Mouse (Mus musculus): ENCODE data around the gene Gm28042.
A peak's percentile ranks its signal among the peaks of the same experiment; 100 is the strongest.

Gm28042 gene

GRCm38 (mm10) chr2:120026984-120027949 is at the start of gene Gm28042, which contains the start of gene Jmjd7:
Gene Gm28042, plus strand, starts transcription at chr2:120027493.
Gene Jmjd7, plus strand, starts transcription at chr2:120027483.
- peak; percentile 76 for DNase-seq (ENCODE audit: low read depth, low spot score)

- DNase-seq (ENCODE audit: low read depth, low spot score), result no peak
Observed at GRCm38 (mm10) chr2:119980343-119980986, 46.8 kb upstream of the Gm28042 start.

DNA sequence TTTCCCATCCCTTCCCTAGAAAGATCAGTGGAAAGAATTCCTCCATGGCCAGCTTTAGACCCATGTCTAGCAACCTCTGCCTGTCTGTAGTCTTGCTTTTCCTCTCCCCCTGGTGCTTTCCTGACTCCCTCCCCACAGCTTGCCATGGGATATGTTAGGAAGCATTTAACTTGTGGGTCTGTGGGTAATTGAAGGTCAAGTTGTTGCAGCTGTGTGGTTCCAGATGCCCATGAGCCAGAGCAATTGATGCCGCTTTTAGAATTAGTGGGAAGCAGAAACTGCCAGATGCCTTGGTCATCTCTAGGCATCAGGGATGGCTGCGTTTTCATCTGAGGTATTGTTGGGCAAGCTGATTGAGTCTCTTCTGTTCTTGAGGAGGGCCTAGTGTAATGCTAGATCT is 45.7 kb upstream of the Gm28042 start:
- no peak for DNase-seq (ENCODE audit: low read depth, low spot score)

- DNase-seq (ENCODE audit: low read depth, low spot score), result no peak
Observed at GRCm38 (mm10) chr2:119985871-119986270, 41.4 kb upstream of the Gm28042 start.

DNA sequence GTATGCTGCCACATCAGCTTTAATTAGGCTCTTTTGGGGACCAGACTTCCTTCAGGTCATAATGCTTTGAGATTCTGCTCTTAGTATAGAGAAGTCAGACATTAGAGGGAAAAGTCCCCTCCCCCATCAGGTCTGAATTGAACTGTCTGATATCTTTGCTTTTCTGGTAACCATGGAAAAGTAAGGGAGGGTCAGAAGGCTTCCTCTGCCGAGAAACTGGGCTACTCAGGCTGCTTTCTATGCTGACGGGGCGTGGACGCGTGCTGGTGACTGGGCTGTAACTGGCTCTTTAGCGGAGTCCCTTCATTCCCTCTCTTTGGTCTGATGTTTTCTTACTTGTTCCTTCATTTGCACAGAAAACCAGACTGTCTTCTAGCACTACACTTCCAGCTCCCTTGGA is 40.9 kb upstream of the Gm28042 start:
- DNase-seq (ENCODE audit: low read depth, low spot score), result no peak

- no peak for DNase-seq (ENCODE audit: low read depth, low spot score)
Observed at GRCm38 (mm10) chr2:119987441-119987840, 39.9 kb upstream of the Gm28042 start.

DNA sequence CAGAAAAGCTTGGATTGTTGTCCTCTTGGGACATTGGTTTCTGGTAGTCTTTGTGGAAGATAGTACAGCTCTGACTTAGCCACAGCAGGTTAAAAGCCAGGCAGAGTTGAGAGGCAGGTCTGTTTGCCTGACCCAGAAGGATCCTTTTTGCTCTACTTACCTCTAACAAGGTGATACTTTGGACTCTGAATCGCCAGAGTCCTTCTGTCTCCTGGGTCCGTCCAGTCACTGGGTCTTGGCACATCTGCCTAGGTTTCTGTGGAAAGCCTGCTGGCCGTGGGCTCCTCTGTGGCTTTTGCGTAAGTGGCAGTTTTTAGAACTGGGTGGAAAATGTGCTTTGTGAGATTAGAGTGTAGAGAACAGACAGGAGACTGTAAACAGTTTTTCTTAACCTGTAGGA is 38.3 kb upstream of the Gm28042 start:
- no peak for DNase-seq (ENCODE audit: low read depth, low spot score)

DNA sequence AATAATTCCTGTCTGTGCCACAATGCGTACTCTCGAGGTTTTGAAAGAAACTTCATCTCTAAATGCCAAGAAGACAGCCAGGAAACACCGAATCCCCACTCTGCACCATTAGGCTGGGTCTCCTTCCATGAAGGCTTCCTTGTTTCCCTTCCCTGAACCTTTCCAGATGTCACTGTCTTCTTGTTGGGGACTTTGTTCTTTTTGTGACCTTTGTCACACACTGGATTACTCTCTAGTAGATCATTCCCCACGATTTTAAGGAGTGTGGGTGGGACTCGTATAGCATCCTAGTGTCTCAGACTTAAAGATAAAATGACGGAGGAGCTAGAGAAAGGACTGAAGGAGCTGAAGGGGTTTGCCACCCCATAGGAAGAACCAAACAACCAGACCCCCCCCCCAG is 36.4 kb upstream of the Gm28042 start:
- no peak for DNase-seq (ENCODE audit: low read depth, low spot score)

DNA sequence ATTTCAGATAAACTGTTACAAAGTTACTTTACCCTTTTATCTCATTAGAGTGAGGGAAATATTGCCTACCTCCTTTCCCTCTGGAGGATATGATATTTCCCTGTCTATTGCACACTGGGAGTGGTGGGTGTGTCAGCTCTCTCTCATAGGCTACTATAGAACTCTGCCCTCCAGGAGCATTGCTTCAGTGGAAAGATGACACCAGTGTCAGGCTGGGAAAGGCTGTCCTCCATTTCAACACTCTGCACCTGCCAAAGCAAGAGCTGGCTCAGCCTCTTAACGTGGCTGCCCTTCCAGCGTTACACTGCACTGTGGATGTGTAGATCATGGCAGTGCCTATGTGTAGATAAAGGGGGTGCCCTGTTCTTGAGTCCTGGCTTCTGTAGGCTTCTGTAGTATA is 34.9 kb upstream of the Gm28042 start:
- no peak for DNase-seq (ENCODE audit: low read depth, low spot score)

GRCm38 (mm10) chr2:119993515-119993914 is 33.8 kb upstream of the Gm28042 start:
- DNase-seq (ENCODE audit: low read depth, low spot score), result no peak

DNA sequence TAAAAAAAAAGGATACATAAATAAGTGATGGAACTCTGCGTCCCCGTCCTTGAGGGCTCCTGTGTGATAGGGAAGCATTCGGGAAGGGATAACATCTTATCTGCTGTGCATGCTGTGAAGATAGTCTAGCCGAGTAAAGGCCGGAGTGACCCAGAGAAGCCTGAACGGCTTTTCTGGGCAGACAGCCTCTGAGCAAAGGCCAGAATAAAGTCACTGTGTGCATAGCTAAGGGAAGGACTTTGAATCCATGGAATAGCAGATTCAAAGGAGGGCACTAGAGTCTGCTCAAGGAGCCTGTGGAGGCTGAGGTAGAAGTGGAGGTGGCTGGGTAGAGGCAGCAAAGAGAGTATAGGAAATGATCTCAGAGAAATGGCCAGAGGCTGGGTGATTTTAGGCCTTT is 32.5 kb upstream of the Gm28042 start:
- DNase-seq (ENCODE audit: low read depth, low spot score), result no peak

DNA sequence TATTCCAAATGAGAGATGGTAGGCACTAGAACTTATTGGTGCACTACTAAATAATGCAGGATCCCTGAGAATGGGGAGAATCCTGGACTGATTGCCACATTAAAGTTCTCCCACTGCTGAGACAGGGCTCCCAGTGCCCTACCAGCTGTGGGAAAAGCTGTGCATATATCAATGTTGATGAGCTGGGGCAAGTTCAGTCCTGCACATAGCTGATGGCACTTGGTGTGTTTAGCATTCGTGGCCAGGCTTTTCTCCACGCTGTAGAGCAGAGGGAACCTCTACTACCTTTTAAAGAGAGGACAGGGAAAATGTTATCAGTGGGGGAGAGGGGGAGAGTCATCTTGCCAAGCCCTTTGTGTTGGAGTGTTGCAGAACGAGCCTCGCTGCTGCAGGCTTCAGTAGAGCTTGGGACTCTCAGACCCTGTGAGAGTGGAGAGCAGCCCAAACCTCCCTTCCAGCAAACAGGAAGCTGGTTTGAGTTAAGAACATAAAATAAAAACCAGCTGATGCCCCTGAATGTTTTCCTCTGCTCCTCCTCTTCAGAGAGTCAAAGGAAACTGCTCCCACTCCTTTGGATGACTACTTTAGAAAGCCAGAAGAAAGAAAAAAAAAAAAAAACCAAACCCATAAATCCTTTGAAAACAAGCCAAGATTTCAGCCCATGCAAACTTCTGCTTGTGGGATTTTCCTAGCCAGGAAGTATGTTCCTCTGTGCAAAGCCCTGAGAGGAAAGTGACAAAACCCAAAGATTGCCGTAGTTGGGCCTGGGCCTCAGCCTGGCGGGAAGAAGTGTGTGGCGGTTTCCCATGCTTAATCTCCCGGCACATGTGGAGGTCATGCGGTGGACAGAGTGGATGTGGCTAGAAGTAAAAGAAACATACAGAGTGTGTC is 31.7 kb upstream of the Gm28042 start:
- peak; percentile 57 for DNase-seq (ENCODE audit: low read depth, low spot score)

GRCm38 (mm10) chr2:119997354-119997753 is 29.9 kb upstream of the Gm28042 start:
- no peak for DNase-seq (ENCODE audit: low read depth, low spot score)

DNA sequence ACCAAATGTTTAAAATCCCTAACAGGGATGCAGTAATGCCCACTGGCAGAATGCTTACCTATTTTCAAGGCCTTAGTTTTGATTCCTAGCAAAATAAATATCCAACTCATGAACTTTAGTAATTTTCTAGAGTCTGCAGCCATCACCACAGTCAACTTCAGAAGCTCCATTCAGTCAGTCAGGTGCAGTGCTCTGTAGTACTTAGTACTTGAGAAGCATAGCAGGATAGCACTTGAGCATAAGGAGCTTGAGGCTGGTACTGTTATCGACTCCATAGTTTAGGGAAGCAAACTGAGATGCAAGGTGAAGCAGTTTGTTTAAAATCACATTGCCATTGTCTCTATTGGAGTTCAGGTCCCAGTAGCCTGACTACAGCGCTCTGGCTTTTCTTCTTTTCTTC is 27.6 kb upstream of the Gm28042 start:
- DNase-seq (ENCODE audit: low read depth, low spot score), result no peak

DNA sequence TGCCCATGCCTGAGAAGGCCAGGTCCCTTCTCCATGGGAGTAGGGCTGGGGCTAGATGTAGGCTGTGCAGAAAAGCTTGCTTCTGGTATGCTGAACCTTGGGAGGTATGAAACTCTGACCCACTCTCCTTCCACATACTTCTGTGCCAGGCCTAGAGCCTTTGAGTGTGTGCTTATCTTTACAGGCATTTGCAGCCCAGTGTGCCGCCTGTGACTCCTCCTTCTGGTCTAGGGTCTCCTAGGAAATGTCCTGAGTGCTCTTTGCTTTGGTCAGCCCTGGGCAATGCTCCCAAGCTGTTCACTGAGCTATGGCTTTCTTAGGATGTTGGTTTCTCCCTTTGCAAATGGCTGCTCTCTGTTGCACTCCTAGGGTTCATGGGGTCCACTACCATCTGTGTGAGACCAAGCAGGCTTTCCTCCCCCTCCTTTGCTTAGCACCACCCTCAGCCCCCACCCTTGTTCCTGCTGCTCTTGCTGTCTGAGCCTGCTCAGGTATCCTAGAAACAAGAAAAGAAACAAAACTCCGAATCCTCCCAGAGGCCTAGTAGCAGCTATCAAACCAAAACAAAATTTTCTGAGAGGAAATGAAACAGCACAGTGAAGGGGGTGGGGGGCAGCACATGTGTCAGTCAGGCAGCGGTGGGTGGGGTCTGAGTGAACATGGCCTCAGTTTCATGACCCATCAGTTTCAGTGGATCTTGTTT is 26.3 kb upstream of the Gm28042 start:
- no peak for DNase-seq (ENCODE audit: low read depth, low spot score)

DNA sequence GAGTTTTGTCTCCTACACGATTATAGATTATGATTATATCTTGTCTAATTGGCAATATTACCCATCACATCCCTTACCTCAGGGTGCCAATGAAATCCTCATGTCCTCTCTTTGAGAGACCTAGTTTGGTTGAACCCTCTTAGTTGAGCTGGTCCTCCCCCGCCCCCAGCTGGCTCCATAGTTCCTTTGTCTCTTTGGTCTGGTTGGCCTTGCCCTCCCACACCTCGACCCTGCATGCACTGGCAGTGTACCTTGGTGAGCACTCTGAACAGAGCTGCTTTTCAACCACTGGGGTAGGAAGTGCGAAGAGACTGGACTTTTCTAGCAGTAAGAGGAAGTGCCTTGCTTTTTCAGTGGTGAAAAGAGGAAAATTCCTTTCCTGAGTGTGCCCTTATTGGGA is 25.3 kb upstream of the Gm28042 start:
- no peak for DNase-seq (ENCODE audit: low read depth, low spot score)

GRCm38 (mm10) chr2:120003970-120004369 is 23.3 kb upstream of the Gm28042 start:
- DNase-seq (ENCODE audit: low read depth, low spot score), result no peak

DNA sequence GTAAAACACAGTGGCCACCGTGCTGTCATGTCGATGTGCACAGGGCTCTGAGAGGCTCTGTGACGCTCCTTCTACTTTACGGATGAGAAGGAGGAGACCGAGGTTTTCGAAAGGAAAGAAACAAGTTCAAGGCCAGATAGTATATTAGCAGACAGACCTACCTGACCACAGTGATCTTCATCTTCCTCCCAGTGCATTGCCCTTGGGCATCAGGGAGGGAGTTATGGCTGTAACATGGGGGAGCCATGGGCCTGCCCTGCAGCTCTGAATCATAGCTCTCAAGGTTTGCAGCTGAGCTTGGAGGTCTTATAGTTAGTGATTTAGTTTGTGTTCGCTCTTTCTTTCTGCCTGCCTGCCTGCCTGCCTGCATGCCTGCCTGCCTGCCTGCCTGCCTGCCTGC is 20.6 kb upstream of the Gm28042 start:
- DNase-seq (ENCODE audit: low read depth, low spot score), result no peak

GRCm38 (mm10) chr2:120007680-120008210 is 19.5 kb upstream of the Gm28042 start:
- DNase-seq (ENCODE audit: low read depth, low spot score), result no peak

- no peak for DNase-seq (ENCODE audit: low read depth, low spot score)
Observed at GRCm38 (mm10) chr2:120008672-120009071, 18.6 kb upstream of the Gm28042 start.

Data from telencephalon, adult 2 months (tissue).